Mouse (Mus musculus) brown adipose tissue, adult 24 weeks (tissue): ENCODE results near the gene Rorc. TPM values are rescaled to one million over a fixed set of nuclear protein-coding genes. Genes with fewer than 3 reads are reported as not detected.

Source experiments
- H3K27ac ChIP-seq: fragments of 200-500 bp; replicated peaks from 2 replicates; pipeline ENCODE4 v1.5.1; 2012; ENCODE audit warnings: low read depth, mild to moderate bottlenecking, low read length
- H3K4me1 ChIP-seq: fragments of 200-500 bp; 2 replicates; pipeline ENCODE4 v1.6.1; 2012; ENCODE audit warnings: low read length, mixed read lengths; ENCODE audit not compliant: control insufficient read depth, insufficient read depth, insufficient read length
- H3K4me3 ChIP-seq: fragments of 200-500 bp; 2 replicates; pipeline ENCODE4 v1.5.1; 2012; ENCODE audit warnings: low read depth, mild to moderate bottlenecking, low read length, moderate library complexity; ENCODE audit not compliant: insufficient read depth
- polyA plus RNA-seq: library from polyadenylated mRNA; stranded (reverse); fragments of >200 nt; gene quantifications from 2 replicates; pipeline ENCODE4 v1.2.4, GENCODE M21; 2012; ENCODE audit not compliant: missing spikeins, insufficient read depth, insufficient read length

Rorc gene
- 40.2 and 47.9 TPM in 2 replicates for polyA plus RNA-seq

DNA sequence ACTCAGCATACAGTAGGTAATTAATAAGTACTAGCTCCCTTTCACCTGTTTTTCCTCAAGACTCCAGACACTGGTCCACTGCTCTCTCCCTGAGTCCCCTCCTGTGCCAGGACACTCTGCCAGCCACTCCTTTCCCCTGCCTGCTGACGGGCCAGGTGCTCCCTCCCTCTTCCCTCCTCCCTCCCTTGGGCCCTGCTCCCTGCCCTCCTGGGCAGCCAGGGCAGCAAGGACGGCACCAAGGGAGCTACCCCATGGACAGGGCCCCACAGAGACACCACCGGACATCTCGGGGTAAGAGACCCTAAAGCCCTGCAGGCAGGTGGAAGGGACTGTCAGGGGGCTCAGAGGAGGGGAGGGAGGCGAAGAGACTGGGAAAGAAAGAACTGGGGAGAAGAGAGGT is at the start of gene Rorc:
Gene Rorc, plus strand, starts transcription at position 154 of the 400 bp plus-strand sequence.
- Histone ChIP-seq H3K27ac (peak within 1 kb of the TSS; percentile 39), H3K4me3 (peak within 1 kb of the TSS; percentile 68), H3K4me1 (peaks cover 2% of the 10 kb centered on the region; the same call in 1 of the 2 replicates)

DNA sequence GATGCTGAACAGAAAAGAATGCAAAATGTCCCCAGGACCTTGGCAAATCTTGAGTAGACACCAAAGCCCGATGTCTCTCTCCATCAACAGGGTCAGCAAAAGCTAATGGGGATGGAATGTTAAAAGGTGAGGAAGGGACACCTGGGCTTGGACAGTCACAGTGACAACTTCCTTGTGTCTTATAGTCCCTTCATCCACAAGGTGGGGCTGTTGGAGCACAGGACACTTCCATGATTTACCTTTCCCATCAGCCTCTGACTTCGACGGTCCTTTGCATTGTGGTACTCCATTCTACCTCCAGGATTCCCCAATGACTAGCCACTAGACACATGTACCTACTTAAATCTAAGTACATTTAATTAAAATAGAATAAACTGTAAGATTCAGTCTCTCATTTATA is 43.9 kb upstream of the Rorc start:
- Histone ChIP-seq H3K27ac (no peak overlapping the region), H3K4me1 (no peaks in the 10 kb centered on the region), H3K4me3 (no peak overlapping the region)

DNA sequence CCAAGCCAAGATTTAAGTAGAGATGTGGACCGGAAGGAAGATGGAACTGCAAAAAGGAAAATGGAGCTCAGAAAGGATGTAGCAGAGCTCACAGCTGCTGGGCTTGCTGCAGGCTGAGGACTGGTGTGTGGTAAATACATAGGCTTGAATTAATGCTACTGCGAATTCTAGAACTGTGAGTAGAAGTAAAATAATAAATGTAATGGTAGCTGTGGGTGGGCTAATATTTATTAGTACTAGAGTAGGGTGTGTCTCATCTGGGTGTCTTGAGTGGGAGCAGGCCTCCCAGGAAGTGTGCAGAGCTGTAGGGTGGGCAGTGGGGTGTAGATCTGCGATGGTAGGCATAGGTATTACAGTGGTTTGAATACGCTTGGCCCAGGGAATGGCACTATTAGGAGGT is 38.2 kb upstream of the Rorc start:
- Histone ChIP-seq H3K4me1 (no peaks in the 10 kb centered on the region), H3K4me3 (no peak overlapping the region), H3K27ac (no peak overlapping the region)

DNA sequence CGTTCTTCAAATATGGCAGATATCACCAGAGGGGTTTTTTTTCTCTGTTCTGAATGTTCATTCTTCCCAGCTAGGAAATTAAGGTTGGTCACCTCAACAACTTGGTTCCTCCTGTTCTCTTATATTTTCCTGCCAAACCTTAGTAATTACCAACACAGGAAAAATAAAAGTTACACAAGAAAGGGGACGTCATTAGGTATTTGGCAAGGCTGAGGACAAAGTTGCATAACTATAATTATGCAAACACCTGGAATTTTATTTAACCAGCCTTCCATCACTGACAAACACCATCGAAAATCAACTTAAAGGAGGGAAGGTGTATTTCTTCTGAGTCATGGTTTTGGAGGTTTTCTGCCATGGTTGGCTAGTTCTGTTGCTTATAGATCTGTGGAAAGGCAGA is 34.1 kb upstream of the Rorc start:
- no peak overlapping the region for H3K27ac ChIP-seq
- no peak overlapping the region for H3K4me3 ChIP-seq
- no peaks in the 10 kb centered on the region; the same call in 1 of the 2 replicates for H3K4me1 ChIP-seq

DNA sequence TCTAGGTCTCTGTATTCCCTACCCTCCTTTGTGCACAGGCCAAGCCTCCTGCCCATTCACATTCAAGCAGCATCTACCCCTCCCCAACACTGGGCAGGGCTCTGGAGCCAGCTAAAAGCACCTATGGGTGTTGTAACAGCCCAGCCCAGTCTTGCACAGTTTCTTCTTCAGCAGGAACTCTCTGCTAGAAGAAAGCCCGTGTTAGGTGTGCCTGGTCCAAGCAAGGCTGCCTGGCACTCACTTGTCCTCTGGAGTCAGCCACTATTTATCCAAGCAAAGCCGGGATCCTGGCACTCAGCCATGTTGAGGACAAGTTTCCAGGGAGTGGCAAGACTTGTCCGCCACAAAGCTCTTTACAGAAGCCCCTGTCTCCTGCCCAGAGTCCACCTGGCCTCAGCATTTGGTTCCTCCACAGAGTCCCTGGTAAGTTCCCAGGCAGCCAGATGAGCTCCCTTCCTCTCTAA is 30.6 kb upstream of the Rorc start, which contains the start of gene Them5:
Gene Them5, plus strand, starts transcription at position 141 of the 464 bp plus-strand sequence.
- Histone ChIP-seq H3K4me1 (no peaks in the 10 kb centered on the region; the same call in 1 of the 2 replicates), H3K27ac (no peak within 1 kb of the TSS), H3K4me3 (no peak within 1 kb of the TSS)

DNA sequence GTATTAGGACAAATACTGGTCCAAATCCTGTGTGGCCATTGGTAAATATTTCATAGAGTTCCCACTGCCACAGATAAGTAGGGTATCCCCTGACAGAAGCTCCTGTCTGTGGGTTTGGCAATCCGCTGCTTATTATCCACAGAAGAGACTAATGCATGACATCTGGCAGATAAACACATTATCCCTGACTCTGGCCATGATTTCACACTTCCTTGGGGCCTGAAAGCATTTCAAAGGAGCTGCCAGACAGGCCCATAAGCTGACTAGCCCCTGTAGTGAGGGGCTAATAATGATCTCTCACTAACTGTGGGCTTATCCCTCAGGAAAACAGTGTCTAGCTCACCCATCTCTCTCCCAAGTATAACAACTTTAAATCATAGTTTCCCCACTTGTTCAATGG is 30.0 kb upstream of the Rorc start:
- H3K27ac ChIP-seq: no peak overlapping the region
- no peaks in the 10 kb centered on the region; the same call in 1 of the 2 replicates for H3K4me1 ChIP-seq
- H3K4me3 ChIP-seq: no peak overlapping the region

DNA sequence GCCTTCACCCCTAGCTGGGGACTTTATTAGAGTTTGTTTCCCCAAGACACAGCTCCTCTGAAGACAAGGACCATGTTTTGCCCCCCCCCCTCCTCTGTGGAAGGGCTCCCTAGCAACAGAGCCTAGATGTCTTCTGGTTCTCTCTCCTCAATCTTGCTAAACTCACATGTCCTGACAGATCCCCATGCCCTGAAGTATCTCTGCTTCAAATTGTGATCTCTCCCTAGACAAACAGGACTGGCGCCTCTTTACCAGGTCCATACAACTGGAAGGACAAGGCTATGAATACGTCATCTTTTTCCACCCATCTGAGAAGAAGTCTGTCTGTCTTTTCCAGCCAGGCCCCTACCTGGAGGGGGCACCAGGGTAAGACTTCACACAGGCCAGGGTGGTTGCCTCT is 28.4 kb upstream of the Rorc start:
- Histone ChIP-seq H3K4me1 (no peaks in the 10 kb centered on the region; the same call in 1 of the 2 replicates), H3K27ac (no peak overlapping the region), H3K4me3 (no peak overlapping the region)

DNA sequence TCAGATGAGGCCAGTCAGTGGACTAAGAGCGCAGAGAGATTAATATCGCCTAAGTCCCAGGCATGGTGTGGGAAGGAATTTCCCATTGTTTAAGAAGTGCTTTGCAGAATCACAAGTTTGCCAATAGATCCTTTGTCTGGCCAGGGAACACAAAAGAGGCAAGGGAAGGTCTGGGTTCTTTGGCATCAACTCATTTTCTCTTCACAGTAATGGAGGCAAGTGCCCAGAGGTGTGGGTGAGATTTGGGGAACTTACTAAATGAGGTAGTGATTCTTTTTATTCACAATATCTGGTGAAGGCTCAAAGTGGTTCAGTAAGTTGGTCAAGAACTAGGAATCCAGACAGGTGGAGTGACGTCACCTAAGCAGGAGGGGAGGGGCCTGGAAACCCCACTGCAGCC is 27.7 kb upstream of the Rorc start:
- Histone ChIP-seq H3K27ac (no peak overlapping the region), H3K4me1 (no peaks in the 10 kb centered on the region; the same call in 1 of the 2 replicates), H3K4me3 (no peak overlapping the region)

DNA sequence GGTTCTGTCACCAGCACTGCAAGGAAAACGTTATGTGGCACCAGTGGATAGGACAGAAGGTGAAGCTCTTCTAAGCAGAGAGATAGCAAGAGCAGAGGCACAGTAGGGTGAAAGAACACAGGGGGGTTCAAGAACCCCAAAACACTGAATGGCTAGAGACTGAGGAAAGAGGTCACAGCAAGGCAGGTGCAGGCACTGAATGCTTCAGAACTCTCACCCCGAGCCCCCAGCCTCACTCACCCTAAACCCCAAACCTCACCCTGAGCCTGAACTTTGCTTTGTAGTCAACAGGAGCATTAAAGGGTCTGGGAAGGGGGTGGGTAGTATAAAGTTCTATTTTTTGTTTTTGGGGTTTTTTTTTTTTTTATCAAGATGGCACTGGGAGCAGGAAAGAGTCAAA is 24.4 kb upstream of the Rorc start:
- Histone ChIP-seq H3K27ac (no peak overlapping the region), H3K4me1 (no peaks in the 10 kb centered on the region), H3K4me3 (no peak overlapping the region)

DNA sequence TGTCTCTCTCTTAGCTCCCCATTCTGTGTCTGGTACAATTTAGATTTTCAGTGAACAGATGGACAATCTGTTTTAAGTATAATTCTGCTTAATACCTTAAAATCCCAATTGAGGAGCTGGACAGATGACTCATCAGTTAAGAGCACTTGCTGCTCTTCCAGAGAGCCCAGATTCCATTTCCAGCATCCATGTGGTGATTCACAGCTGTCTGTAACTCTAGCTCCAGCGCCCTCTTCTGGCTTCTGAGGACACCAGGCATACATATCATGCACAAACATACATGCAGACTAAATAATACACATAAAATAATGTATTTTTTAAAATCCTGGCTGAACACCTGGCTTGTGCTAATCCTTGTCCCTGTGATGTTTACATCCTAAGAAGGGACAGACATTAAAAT is 11.8 kb upstream of the Rorc start:
- H3K27ac ChIP-seq: no peak overlapping the region
- H3K4me1 ChIP-seq: no peaks in the 10 kb centered on the region
- H3K4me3 ChIP-seq: no peak overlapping the region

DNA sequence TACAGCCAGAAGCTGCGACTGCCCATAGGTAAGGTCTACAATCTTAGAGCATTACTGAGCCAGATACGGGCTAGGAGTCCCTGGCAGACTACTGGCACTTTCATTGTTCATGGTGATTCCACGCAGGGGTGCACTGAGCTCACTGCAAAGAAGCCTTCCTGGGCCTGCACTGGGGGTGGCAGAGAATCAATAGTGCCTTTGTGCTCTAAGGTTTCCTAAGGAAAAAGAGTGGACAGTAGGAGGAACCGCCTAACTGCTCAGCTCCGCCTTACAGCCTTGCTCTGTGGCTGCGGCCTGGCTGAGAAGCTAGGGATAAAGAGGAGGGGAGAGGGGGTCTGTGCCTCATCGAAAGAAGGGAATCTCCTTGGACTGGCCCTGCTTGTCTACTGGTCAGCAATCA is 10.5 kb upstream of the Rorc start, which contains the start of gene C2cd4d:
Gene C2cd4d, plus strand, starts transcription at position 301 of the 400 bp plus-strand sequence.
- H3K4me3 ChIP-seq: peak within 1 kb of the TSS; percentile 55
- no peaks in the 10 kb centered on the region for H3K4me1 ChIP-seq
- H3K27ac ChIP-seq: no peak within 1 kb of the TSS

DNA sequence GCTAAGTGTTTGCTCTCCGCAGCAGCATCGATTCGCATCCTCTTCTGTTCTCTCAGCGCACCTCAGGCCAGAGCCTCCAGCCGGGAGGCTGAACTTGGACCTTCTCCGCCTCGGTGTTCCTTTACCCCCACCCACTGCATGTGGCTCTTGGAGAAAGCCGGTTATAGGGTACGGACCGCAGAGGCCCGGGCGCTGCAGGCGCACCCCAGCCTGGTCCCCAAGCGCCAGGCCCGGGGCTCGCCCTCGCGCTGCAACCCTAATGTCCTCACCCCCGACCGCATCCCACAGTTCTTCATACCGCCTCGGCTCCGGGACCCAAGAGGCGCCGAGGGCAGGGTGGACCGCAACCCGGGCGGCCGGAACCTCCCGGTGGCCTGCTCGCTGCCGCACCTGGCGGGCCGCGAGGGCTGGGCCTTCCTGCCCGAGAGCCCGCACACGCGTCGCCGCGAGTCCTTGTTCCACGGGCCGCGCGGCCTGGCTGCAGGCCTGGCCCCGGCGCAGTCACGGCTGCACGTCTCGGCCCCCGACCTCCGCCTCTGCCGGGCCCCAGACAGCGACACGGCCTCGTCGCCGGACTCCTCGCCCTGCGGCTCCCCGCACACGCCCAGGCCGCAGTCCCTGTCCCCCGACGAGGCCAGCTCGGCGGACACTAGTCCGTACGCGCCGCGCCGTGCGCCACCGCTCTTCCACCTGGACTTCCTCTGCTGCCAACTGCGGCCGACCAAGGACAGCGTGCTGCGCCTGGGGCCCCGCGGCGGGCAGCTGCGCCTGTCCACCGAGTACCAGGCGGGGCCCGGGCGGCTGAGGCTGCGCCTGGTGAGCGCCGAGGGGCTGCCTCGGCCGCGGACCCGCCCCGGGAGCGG is 9.1 kb upstream of the Rorc start:
- no peaks in the 10 kb centered on the region for H3K4me1 ChIP-seq
- H3K4me3 ChIP-seq: peak overlapping the region; percentile 55
- H3K27ac ChIP-seq: no peak overlapping the region

DNA sequence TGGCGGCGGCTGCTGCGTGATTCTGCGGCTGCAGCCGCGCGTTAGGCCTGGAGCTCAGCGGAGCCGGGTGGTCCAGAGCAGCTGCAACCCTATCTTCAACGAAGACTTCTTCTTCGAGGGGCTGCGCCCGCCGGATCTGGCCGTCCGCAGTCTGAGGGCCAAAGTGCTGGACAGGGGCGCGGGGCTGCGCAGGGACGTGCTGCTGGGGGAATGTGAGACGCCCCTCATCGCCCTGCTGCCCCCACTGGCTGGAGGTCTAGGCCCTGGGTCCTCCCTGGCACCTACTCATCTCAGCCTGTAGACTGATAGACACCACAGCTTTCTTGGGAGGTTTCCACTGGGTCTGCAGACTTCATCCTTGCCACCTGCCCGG is 8.5 kb upstream of the Rorc start:
- no peak overlapping the region for H3K27ac ChIP-seq
- peak overlapping the region; percentile 55 for H3K4me3 ChIP-seq

DNA sequence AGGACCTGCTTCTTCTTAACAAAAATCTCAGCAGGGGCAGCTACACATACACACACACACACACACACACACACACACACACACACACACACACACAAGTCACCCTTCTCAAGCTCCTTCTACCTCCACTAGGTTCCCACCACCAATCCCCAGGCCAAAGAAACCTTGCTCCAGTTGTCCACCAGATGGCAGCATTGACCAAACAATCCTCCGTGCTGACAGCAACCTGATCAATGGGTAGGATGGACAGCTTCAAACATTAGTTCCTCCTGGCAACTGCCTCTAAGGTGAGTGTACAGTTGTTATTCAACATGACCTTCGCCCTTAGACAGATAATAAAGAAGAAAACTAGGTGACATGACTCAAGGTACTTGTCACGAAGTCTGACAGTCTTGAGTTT is 5.8 kb upstream of the Rorc start:
- no peak overlapping the region for H3K27ac ChIP-seq
- H3K4me3 ChIP-seq: no peak overlapping the region
- H3K4me1 ChIP-seq: no peaks in the 10 kb centered on the region

More for the DNA sequence above, 8.5 kb upstream of the Rorc start:
- H3K4me1 ChIP-seq: no peaks in the 10 kb centered on the region

DNA sequence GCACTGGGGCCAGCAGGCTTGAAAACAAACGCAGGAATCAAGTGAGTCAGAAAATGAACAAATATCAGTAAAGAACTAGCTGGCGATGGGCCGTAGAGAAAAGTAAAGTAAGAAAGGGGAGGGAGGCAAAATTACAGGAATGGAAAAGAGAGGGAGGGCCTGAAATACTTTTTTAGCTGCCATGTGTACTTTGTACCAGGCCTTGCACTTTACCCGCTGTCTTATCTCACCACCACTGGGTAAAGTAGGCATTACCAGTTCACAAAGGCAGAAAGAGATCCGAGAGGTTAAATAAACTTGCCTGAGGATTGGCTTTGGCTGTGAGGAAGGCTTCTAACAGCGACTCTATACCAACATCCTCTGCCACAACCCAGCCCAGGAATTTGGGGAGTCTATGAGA is 5.1 kb upstream of the Rorc start:
- H3K4me1 ChIP-seq: no peaks in the 10 kb centered on the region
- H3K4me3 ChIP-seq: no peak overlapping the region
- H3K27ac ChIP-seq: no peak overlapping the region

DNA sequence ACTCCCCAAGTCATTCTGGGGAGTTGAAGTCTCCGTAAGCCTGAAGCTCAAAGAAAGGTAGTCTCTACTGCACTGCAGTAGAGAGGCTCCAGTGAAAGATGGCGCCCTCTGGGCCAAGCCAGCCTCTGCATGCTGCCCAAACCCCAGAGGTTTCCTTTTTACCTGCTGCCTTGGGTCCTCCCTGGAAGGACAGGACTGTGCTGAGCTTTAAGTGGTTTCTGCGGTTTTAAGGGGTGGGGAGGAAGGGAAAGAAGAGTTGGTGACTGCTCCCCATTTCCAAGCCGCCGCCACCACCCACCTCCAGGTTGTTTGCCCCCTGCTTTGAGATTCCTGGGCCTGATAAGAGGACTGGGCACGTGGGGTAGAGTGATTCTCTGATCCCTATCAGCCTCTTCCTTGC is 4.0 kb upstream of the Rorc start:
- Histone ChIP-seq H3K4me3 (no peak overlapping the region), H3K4me1 (no peaks in the 10 kb centered on the region), H3K27ac (no peak overlapping the region)
